Mouse (Mus musculus) kidney, postnatal 0 days (tissue): ENCODE data around the gene Manba. TPM values are rescaled to one million over a fixed set of nuclear protein-coding genes. Genes with fewer than 3 reads are reported as not detected.

ENCODE experiments used
- ATAC-seq: fragments of 200-750 bp; cut with Nextera tagmentation; replicated peaks from 2 replicates; pipeline ENCODE4 v1.8.0; 2017; ENCODE audit warnings: low read depth, moderate number of reproducible peaks, moderate TSS enrichment, moderate library complexity; ENCODE audit not compliant: low FRiP score
- DNase-seq: peaks from one replicate; pipeline ENCODE4 v3.0.0-alpha.2; 2016; ENCODE audit warnings: low spot score
- H3K27ac ChIP-seq: fragments of 300-500 bp; sonication (generic); 2 replicates; pipeline ENCODE4 v1.5.1; 2014; ENCODE audit warnings: mild to moderate bottlenecking
- H3K27me3 ChIP-seq: fragments of 300-500 bp; sonication (generic); 2 replicates; pipeline ENCODE4 v1.6.1; 2014; ENCODE audit warnings: low read length, mixed read lengths; ENCODE audit not compliant: insufficient read depth
- H3K36me3 ChIP-seq: fragments of 300-500 bp; sonication (generic); 2 replicates; pipeline ENCODE4 v1.6.1; 2014; ENCODE audit warnings: low read length, mixed read lengths; ENCODE audit not compliant: insufficient read depth
- H3K4me1 ChIP-seq: fragments of 300-500 bp; sonication (generic); replicated peaks from 2 replicates; pipeline ENCODE4 v1.6.1; 2014; ENCODE audit warnings: antibody characterized with exemption, low read length, mixed read lengths; ENCODE audit not compliant: insufficient read depth
- H3K4me2 ChIP-seq: fragments of 300-500 bp; sonication (generic); 2 replicates; pipeline ENCODE4 v1.6.1; 2014; ENCODE audit warnings: mild to moderate bottlenecking, low read length, moderate library complexity, mixed read lengths
- H3K4me3 ChIP-seq: fragments of 300-500 bp; sonication (generic); replicated peaks from 2 replicates; pipeline ENCODE4 v1.5.1; 2014; ENCODE audit warnings: low read depth, low read length
- H3K9ac ChIP-seq: fragments of 300-500 bp; sonication (generic); 2 replicates; pipeline ENCODE4 v1.6.1; 2014; ENCODE audit warnings: low read depth, low read length
- H3K9me3 ChIP-seq: fragments of 300-500 bp; sonication (generic); replicated peaks from 2 replicates; pipeline ENCODE4 v1.6.1; 2016; ENCODE audit warnings: low read length, inconsistent platforms, mixed read lengths
- CTCF ChIP-seq: IDR thresholded peaks from 2 replicates; pipeline ENCODE4 v1.5.1; 2016; ENCODE audit warnings: antibody characterized with exemption, low read depth, mild to moderate bottlenecking, moderate library complexity
- WGBS: fragments of 180-500 bp; shearing (Covaris S2); extraction: QIAGEN DNeasy Blood & Tissue Kit; methylation state at CpG from one replicate; pipeline ENCODE4 v1.1.7; 2014; 5-methylcytosine and 5-hydroxymethylcytosine counted together
- polyA plus RNA-seq: library from polyadenylated mRNA; unstranded; fragments of >200 nt; fragmentation: Nextera tagmentation; extraction: Ambion mirVana; gene quantifications from 2 replicates; pipeline ENCODE4 v1.2.1, GENCODE M21; 2015

Manba gene
- polyA plus RNA-seq, 1 experiment from 2014 or later: 37.8 TPM

DNA sequence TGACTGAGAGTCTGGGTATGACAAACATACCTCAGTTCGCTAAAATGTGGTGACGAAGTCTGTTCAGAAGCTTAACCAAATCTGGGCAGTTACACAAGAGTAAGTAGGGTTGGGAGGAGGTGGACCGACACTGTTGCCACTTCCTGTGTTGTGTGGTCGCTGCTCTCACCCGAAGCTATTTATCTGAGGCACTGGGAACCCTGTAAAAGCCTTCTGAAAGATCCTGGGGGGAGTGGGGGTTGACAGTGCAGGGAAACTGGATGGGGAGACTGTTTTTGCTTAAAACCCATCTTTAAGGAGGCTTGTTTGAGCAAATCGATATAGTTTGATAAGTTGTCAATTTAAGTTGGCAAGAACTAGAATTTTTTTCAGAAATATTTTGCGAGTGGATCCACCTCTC, 45.2 kb upstream of the Manba start:
- Histone ChIP-seq H3K27ac (peak overlapping the region; percentile 100), H3K9me3 (no peaks in the 10 kb centered on the region), H3K9ac (peak overlapping the region; percentile 99), H3K4me2 (peak overlapping the region; percentile 79), H3K4me3 (peak overlapping the region; percentile 95), H3K4me1 (no peaks in the 10 kb centered on the region), H3K36me3 (no peaks in the 10 kb centered on the region), H3K27me3 (no peaks in the 10 kb centered on the region)
- 7% methylated on average over 7 of the region's 7 CpGs for WGBS
- DNase-seq: peak; percentile 71
- ATAC-seq: no peak
- TF ChIP-seq CTCF: no peak

DNA sequence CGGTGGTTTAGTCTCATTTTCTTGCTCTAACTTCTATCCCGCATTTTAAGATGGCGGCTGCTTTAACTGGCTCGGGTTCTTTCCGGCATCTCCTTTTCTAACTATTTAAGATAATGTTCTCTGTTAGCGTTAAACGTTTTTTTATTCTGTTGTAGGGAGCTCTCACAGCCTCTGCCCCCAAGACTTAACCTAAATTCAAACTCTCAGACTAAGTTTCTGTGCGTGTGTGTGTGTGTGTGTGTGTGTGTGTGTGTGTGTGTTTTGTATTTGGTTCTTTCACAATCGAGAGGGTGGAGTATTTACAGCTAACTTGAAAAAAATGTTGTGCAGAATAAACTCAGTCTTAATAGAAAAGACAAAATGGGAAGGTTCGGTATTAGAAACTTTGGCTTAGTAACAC, 44.8 kb upstream of the Manba start:
- no peaks in the 10 kb centered on the region for H3K36me3 ChIP-seq
- peak overlapping the region; percentile 100; the same call in 1 of the 2 replicates for H3K27ac ChIP-seq
- H3K4me2 ChIP-seq: peak overlapping the region; percentile 79
- WGBS: 15% methylated on average over 10 of the region's 10 CpGs
- peak overlapping the region; percentile 95 for H3K4me3 ChIP-seq
- H3K4me1 ChIP-seq: no peaks in the 10 kb centered on the region
- DNase-seq: peak; percentile 55
- no peaks in the 10 kb centered on the region for H3K9me3 ChIP-seq
- peak overlapping the region; percentile 99 for H3K9ac ChIP-seq
- ATAC-seq: no peak
- H3K27me3 ChIP-seq: no peaks in the 10 kb centered on the region
- TF ChIP-seq CTCF: no peak

DNA sequence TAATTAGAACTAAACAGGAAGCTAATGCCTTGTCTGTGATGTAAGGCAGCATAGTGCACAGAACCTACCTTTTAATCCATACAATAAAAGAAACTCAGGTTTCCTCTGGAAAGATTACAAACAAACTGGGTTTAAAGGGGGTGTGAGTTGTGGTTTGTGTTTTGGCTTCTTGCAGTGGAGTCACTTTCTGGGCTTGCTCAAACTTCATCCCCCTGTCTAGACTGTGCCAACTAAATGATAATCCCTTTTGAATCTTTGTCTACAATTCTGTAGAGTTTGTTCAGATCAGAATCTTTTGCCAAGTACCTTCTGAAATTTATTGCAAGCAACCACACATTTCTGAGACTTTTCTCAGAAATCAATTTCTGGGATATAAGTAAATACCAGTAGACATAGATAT, 40.5 kb upstream of the Manba start:
- H3K27ac ChIP-seq: no peak overlapping the region
- no peak for ATAC-seq
- TF ChIP-seq CTCF: no peak
- 0 out of 2 replicates have a peak, but pooled peaks cover 4% of the 10 kb centered on the region for H3K4me1 ChIP-seq
- DNase-seq: no peak
- no peak overlapping the region for H3K9ac ChIP-seq
- H3K4me2 ChIP-seq: no peak overlapping the region
- no peak overlapping the region for H3K4me3 ChIP-seq
- H3K36me3 ChIP-seq: 0 out of 2 replicates have a peak, but pooled peaks cover 3% of the 10 kb centered on the region
- H3K27me3 ChIP-seq: no peaks in the 10 kb centered on the region
- H3K9me3 ChIP-seq: no peaks in the 10 kb centered on the region

DNA sequence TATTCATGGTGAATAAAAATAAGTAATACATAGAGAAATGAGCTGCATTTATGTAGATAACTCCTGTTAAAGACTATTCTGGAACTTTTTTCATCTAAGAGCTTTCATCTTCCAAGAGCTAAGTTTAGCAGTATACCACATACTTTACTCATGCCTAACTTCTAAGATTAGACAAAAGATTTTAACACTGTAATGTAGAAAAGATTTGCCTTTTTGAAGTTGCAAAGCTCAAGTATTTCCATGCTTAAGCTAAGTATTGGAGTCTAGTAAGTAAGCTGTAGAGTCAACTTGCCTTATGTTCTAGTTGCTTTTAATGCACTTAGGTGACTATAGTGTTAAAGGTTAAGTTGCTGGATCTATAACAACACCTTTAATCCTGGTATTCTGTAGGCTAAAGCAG, 26.4 kb upstream of the Manba start:
- Histone ChIP-seq H3K36me3 (peaks cover 22% of the 10 kb centered on the region; the same call in 1 of the 2 replicates), H3K27me3 (no peaks in the 10 kb centered on the region), H3K4me2 (no peak overlapping the region), H3K4me3 (no peak overlapping the region), H3K9ac (no peak overlapping the region), H3K27ac (no peak overlapping the region), H3K4me1 (no peaks in the 10 kb centered on the region), H3K9me3 (no peaks in the 10 kb centered on the region)
- no peak for TF ChIP-seq CTCF
- no peak for ATAC-seq
- DNase-seq: no peak

DNA sequence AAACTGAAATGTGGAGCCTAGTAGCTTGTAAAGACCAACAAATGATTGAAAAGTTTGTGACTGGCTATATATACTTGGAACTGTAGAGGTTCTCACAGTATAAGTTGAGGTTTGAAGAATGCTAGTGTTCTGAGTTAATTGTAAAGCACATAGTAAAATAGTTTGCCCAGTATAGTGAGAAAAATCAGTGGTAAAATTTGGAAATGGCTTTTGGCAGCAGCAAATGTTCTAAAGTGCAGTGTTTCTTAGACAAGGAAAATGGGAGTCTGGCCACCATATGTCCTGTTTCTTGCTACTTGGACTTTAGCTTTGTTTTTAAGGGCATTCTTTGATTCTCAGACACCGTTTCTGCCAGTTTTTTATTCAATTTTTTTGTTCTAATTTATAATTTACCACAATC, 17.0 kb upstream of the Manba start:
- ATAC-seq (no peak), DNase-seq (no peak)
- 0 out of 2 replicates have a peak, but pooled peaks cover 3% of the 10 kb centered on the region for H3K36me3 ChIP-seq
- 85% methylated on average over 1 of the region's 1 CpGs for WGBS
- no peaks in the 10 kb centered on the region for H3K4me1 ChIP-seq
- TF ChIP-seq CTCF: no peak
- H3K4me3 ChIP-seq: no peak overlapping the region
- H3K27ac ChIP-seq: no peak overlapping the region
- no peak overlapping the region for H3K9ac ChIP-seq
- H3K9me3 ChIP-seq: no peaks in the 10 kb centered on the region
- no peaks in the 10 kb centered on the region for H3K27me3 ChIP-seq
- no peak overlapping the region for H3K4me2 ChIP-seq

DNA sequence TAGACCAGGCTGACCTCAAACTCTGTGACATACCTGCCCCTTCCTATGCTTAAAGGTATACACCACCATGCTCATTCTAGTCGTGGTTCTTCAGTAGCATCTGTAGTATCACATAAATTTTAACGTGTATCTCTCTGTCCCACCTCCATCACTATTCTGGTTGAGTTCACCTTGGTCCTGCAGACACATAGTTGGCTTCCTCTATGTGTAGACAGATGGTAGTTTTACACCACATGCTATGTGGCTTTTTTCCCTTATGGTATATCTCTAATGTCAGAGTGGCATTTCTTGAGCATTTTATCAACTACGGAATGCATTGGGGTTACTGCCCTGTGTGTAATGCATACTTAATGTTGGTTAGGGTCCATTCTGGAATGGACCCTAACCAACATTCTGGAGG, 16.3 kb upstream of the Manba start:
- WGBS: 47% methylated on average over 3 of the region's 3 CpGs
- Histone ChIP-seq H3K36me3 (0 out of 2 replicates have a peak, but pooled peaks cover 3% of the 10 kb centered on the region), H3K9me3 (no peaks in the 10 kb centered on the region), H3K4me3 (no peak overlapping the region), H3K27me3 (no peaks in the 10 kb centered on the region), H3K27ac (no peak overlapping the region), H3K4me1 (no peaks in the 10 kb centered on the region), H3K4me2 (no peak overlapping the region), H3K9ac (no peak overlapping the region)
- DNase-seq (no peak), ATAC-seq (peak; percentile 35; the same call in 1 of the 2 replicates)
- TF ChIP-seq CTCF: no peak

DNA sequence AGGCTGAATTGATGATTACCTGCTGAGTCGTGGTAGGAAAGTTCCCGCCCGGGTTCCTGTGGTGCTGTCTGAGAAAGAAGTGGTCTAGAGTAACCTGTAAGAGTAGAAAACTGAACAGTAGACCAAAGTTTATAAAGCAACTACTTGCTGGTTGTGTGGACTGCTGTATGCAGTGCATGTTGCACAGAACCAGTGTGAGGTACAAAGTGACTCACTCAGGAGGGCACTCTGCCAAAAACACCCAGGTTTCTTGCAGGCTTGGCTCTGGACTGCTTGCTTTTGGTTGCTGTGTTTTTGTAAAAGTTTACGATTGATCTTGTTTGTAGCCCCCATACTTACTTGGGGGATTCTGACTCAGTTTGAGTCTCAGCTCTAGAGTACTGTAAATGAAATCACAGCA, 15.4 kb upstream of the Manba start:
- DNase-seq (peak; percentile 36), ATAC-seq (no peak; the same call in 1 of the 2 replicates)
- 33% methylated on average over 4 of the region's 4 CpGs for WGBS
- TF ChIP-seq CTCF: no peak
- Histone ChIP-seq H3K27me3 (no peaks in the 10 kb centered on the region), H3K27ac (no peak overlapping the region), H3K9ac (no peak overlapping the region), H3K4me2 (no peak overlapping the region), H3K4me1 (no peaks in the 10 kb centered on the region), H3K4me3 (no peak overlapping the region), H3K9me3 (no peaks in the 10 kb centered on the region), H3K36me3 (no peaks in the 10 kb centered on the region)
